Mouse (Mus musculus) stomach, postnatal 0 days (tissue): Measurements from ENCODE around the gene Cep72.

Source experiments
- CTCF ChIP-seq: IDR thresholded peaks from 2 replicates; pipeline ENCODE4 v1.5.1; 2016; ENCODE audit warnings: antibody characterized with exemption, low read depth, mild to moderate bottlenecking, moderate library complexity
- EP300 ChIP-seq: optimal IDR thresholded peaks from 2 replicates; pipeline ENCODE3; 2016; ENCODE audit warnings: antibody characterized with exemption

- TF ChIP-seq CTCF (no peak), EP300 (no peak)
These were observed 65.6 kb downstream of the Cep72 start for GRCm38 (mm10) chr13:73996456-73996855.
